Mouse (Mus musculus) layer of hippocampus, postnatal 14 days (tissue): ENCODE data around the gene Tmem102. TPM values are rescaled to one million over a fixed set of nuclear protein-coding genes. Genes with fewer than 3 reads are reported as not detected.
A peak's percentile ranks its signal among the peaks of the same experiment; 100 is the strongest.

Experiments
- DNase-seq, 2 experiments: peaks; one replicate each; pipeline ENCODE4 v3.0.0; 2021 to 2022; ENCODE audit warnings: low spot score in 2 of 2, mixed read lengths in 1 of 2
- total RNA-seq, 2 experiments: library from RNA; stranded (reverse); gene quantifications; 2 replicates each; pipeline ENCODE4 v1.2.3; 2021

Gene Tmem102
- total RNA-seq, 2 experiments from 2014 or later = not detected

DNA sequence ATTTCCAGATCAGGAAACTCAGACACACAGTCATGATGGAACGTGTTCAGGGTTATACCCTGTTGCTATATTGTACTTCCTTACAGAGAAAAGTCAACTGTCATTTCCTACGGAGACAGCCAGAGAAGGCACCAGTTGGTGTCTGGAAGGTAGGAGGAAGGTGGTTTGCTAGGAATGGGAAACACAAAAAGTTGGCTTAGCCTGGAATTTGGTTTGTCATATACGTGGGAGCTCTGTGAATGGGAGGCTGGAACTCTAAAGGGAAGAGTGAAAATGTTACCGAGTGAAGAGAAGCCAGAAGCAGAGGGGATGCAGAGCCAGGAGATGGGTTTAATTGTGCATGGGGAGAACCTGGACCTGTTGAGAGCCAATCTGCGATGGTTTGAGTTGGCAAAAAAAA lies 14.0 kb downstream of the Tmem102 start:
- no peak for DNase-seq

DNA sequence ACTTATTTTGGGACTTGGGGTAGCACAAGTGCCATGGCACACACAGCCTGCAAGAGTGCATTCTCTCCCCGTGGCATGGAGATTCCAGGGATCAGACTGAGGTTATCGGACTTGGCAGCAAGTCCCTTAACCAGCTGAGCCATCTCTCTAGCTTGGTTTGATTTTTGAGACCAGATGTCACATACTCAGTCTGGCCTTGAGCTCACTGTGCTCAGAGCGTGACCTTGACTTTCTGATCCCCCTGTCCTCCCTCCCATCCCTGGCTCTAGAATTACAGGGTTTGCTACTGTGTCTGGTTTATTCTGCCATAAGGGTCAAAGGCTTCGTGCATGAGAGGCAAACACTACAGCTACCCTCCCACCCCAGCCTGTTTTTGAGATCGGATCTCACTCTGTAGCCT lies 16.0 kb downstream of the Tmem102 start:
- DNase-seq = no peak

DNA sequence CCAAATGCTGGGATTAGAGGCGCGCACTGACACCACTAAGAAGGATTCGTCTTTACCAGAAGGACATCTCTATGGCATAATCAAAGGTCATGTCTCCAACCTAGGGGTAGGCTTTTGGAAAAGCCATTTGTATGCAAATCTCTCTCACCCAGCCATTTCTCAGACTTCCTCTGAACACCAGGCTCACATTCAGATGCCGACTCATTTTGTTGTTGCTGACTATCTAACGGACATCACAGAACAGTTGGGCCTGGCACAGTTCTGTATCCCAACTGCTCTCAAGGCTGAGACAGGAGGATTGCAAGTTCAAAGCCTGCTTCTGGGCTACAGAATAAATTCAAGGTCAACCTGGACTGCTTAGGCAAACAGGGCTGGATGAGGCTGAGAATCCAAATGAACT lies 18.1 kb downstream of the Tmem102 start:
- DNase-seq = no peak

DNA sequence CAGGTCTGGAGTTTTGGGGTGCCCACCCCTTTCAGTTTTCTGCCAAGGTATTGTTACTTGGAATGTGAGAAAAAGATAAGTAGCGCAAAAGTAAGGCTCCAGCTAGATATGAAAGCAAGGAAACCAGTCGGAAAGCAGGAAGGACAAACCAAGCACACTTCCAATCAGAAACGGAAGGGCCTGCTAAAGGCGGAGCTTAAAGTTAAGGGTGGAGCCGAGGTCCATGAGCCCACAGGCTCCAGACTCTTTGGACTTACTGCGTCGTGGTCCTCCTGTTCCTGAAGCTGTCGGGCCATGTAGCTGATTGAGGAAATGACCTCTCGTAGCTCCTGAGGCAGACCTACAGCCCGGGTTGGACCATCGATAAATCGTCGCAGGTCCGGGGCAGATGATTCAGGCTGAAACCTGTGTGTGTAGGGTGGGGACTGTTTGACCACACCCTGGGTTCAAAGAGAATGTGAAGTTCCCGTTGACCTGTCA lies 20.6 kb downstream of the Tmem102 start:
- no peak for DNase-seq

DNA sequence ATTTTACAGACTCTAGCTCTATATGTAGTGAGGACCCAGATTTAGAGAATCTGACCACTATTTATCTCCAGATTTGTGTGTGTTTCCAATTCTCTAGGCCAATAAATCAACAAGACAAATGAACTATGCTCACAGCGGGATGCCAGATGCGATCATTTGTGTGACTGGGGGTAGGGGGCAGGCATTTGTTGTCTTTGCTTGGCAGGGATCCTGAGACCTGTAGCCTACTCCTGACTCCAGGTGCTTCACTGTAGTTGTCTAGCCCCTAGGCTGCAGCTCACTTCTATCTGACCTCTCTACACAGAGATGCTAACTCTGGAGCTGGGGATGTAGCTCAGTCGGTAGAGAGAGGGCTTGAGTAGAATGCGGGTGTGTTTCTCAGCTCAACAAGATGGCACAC lies 23.6 kb downstream of the Tmem102 start:
- no peak for DNase-seq

DNA sequence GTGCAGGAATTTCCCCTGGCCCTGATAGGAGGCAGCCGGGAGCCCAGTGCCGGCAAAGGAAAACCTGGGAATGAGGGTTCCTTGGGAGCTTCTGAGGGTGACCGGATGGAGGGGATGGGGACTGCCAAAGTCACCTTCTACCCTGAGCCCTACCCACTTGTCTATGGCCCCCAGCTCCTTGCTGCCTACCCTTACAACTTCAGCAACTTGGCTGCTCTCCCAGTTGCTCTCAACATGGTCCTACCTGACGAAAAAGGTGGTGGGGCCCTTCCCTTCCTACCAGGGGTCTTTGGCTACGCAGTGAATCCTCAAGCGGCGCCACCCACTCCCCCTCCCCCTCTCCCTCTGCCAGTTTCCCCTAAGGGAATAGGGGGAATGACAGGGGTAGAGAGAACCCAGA lies 26.4 kb downstream of the Tmem102 start:
- no peak for DNase-seq

DNA sequence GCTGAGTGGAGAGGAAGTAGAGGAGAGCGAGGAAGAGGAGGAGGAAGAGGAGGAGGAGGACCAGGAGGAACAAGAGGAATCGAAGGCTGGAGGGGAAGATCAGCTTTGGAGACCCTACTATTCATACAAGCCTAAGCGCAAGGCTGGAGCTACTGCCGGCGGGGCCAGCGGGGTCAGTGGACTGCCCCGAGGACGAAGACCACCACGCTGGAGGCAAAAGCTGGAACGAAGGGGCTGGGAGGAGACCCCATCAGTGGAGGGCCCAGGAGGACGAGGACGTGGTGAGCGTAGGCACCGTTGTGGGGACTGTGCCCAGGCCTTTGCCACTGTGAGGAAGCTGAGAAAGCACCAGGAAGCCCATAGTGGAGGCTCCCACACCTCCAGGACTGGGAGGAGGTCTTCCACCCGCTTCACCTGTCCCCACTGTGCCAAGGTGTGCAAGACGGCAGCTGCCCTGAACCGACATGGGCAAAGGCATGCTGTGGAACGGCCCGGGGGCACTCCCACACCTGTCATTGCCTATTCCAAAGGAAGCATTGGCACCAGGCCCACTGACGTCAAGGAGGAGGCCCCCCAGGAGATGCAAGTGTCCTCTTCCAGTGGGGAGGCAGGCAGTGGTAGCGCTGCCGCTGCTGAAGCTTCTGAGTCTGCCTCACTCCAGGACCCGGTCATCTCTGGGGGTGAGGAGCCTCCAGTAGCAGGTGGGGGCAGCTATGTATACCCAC lies 27.0 kb downstream of the Tmem102 start:
- no peak for DNase-seq

DNA sequence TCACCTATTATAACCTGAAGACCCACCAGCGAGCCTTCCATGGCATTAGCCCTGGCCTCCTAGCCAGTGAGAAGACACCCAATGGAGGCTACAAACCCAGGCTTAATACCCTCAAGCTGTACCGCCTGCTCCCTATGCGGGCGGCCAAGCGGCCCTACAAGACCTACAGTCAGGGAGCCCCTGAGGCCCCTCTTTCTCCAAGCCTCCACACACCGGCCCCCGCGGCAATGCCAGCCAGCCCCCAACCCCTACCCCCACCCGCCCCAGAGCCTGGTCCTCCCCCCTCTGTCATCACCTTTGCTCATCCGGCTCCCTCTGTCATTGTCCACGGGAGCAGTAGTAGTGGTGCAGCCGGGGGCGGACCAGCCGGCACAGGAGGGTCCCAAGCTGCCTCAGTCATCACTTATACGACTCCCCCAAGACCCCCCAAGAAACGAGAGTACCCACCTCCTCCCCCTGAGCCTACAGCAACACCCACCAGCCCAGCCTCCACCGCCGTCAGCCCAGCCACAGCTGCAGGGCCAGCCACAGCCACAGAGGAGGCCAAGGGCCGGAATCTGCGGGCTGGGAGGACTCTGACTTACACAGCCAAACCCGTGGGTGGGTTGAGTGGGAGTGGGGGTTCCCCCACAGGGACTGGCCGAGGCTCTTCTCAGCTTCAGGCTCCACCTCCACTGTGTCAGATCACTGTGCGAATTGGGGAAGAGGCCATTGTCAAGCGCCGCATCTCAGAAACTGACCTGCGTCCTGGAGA lies 27.7 kb downstream of the Tmem102 start:
- DNase-seq = no peak

DNA sequence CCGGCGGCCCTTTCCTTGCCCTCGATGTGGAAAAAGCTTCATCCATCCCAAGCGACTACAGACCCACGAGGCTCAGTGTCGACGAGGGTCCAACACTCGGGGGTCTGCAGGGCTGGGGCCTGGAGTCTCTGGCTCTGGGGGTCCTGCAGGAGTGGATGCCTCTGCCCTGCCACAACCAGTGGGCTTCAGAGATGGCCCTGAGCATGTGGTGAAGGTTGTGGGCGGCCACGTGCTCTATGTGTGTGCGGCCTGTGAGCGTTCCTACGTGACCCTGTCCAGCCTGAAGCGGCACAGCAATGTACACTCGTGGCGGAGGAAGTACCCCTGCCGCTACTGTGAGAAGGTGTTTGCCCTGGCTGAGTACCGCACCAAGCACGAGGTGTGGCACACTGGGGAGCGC lies 28.9 kb downstream of the Tmem102 start:
- DNase-seq = no peak

DNA sequence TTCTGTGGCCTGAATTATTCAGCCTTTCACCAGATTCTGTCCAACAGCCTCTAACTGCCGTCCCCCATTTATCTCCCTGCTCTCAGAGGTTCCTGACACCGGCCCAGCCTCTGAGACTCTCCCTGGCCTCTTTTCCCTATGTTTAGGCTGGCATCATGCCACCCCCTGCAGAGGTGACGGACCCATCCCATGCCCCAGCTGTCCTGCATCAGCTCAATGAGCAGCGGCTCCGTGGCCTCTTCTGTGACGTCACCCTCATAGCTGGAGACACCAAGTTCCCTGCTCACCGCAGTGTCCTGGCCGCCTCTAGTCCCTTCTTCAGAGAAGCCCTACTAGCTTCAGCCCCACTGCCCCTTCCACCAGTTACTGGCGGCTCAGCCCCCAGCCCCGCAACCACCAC lies 29.7 kb downstream of the Tmem102 start:
- DNase-seq = no peak

DNA sequence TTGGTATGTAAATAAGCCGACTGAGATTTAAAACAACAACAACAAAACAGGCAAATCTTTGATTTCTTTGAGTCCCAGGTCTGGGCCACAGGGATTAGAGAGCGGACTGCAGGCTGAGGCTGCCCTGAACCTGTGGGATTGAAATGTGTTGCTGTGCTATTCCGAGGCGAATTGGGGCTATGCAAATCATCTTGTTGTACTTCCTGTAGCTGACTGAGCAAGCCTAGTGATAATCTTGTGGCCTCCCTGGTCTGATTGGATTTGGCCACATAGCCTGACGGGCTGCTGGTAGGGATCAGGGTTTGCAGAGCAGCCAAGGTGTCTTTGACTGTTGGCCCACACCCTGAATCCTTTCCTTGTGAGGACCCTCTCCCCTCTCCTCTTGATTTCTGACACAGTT lies 30.5 kb downstream of the Tmem102 start:
- no peak for DNase-seq

DNA sequence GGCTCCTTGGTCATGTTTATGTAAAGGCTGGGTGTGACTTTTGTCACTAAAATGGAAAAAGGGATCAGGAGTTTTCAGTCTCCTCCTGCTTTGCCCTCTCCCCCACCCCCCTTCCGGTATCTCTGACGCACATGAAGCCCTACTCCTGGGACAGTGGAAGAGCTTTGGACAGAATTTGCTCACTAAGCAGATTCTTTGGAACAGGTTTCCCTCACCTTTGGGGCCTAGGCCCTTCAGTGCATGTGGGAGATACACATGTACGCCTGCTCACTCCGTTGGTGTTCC lies 37.9 kb downstream of the Tmem102 start:
- DNase-seq = no peak

DNA sequence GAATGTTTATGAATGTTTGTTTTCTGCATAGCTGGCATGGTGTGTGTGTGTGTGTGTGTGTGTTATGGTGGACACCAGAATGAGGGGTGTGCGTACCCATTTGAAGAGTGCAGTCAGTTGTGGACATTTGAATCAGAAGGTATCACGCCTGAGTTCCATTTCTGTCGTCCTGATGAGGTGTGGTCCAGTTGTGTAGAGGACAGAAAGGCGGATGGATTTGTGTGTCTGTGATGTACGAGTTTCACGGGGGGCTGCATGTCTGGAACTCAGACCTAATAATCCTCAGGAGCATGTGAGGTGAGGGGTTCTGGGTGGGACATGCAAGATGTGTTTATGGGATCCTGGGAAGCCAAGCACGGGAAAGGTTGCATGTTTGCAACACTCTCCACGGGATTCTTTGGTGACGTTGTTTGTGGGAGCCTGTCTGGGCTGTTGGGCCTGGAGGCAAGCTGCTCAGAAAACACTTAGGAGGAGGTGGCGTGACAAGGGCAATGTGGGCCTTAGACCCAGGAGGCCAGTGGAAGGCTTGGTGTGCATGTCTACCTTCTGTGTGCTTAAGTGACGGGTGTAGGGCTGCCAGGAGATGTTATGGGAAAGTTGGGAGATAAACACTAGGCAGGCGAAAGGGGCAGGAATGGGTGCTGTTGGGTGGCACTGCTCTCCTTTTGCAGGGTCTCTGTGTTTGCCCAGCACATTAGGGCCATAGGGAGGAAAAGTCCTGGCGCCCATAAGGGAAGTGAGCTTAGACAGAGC lies 38.4 kb downstream of the Tmem102 start:
- DNase-seq = no peak

DNA sequence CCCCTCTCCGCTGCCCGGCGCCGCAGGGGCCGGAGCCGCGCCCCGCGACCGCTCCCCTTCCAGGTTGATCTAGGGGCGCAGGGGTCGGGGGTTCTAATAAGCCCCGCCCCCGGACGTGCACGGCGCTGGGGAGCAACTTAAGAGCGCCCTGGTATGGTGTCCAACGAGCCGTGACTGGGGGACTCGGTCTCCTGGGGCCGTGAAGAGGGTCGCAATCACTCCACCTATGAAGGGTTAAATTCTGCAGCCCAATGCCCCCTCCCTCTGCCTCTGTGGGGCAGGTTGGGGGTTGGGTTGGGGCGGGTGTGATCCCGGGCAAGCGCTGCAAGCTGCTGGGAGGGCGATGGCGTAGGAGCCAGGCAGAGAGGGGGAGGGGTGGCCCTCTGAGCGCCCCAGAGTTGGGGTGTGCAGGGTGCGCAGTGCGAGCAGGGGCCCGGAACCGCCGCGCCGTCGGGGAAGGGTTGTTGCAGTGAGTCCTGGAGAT lies 39.3 kb downstream of the Tmem102 start:
- DNase-seq = peak; percentile 71 to 73

DNA sequence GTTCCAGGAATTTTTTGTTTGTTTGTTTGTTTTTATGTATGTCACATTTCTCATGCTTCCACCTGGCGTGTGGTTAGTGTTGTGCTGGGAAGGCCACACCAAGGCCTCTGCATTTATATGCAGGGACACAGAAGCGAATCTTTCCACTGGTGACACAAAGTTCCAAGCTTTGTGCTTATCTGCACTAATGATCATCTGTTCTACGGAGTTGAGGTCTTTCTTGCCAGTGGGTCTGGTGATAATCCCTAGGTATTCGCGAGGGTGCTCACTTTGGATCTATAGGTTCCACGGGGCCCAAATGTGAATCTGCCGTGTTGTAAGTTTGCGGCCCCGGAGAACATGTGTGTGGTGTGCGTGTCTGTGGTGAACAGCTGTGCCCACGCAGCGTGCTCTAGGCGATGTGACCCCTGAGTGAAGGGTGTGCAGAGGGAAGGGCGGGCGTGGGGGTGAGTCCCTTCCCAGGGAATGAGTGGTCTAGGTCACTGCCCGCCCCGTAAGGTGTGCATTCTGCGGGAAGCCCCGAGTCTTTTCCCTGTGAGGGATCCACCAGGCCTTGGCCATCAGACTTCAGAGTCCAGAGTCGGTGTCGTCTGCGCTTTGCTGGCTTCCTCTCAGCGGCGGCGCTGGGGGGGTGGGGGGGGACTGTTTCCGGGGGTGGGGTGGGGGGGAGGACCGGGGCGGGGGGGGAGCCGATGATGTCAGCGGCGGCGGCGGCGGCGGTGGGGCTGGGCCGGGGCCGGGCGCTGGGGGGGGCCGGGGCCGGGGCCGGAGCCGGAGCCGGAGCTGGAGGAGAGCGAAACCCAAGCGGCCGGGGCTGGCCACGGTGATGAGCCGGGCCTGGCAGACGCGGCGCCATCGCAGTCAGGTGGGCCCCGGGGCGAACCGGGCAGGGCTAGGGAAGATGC lies 40.0 kb downstream of the Tmem102 start, which contains the start of gene Zbtb4:
TSS of gene Zbtb4 (plus strand) at position 692 of the 905 bp plus-strand sequence.
- DNase-seq = peak in 1 of 2 experiments; percentile 40

DNA sequence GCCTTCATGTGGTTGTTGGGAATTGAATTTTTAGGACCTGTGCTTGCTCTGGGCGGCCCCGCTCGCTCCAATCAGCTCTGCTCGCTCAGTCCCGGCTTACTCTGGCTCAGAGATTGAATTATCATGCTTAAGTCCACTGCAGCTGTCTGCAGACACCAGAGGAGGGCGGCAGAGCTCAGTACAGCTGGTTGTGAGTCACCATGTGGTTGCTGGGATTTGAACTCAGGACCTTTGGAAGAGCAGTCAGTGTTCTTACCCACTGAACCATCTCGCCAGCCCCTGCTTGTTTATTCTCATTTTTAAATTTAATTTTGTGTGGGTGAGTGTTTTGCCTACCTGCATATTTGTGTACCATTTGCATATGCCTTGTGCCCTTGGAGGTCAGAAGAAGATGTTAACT lies 41.9 kb downstream of the Tmem102 start:
- no peak for DNase-seq

DNA sequence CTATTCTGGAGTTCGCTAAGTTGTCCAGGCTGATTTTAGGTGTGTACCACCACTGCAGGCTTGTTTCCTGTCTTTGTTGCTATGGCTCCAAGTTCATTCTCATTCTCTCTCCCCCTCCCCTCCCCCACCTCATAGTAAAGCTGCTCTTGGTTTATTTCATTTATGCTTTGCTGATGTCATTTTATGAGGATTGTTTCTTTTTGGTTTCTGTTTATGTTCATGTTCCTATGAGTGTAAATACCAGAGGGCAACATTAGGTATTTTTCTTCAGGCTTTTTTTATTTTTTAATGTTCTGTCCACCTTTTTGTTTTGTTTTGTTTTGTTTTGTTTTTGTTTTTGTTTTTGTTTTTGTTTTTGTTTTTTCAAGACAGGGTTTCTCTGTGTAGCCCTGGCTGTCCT lies 43.6 kb downstream of the Tmem102 start, which contains the start of gene Slc35g3:
TSS of gene Slc35g3 (minus strand) at position 101 of the 400 bp plus-strand sequence.
- no peak for DNase-seq

DNA sequence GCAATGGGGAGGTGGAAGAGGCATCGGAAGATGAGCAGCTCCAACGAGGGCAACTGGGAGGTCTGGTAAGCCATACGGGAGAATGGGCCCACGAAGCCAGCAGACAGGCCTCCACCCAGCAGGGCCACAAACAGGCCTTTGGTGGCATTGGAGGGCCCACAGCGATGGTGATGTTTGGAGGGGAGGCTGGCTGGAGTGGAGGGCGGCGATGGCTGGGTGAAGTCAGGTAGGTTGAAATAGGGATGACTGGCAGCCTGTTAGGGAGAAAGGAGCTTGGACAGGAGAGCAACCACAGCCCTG lies 44.6 kb downstream of the Tmem102 start:
- no peak for DNase-seq

DNA sequence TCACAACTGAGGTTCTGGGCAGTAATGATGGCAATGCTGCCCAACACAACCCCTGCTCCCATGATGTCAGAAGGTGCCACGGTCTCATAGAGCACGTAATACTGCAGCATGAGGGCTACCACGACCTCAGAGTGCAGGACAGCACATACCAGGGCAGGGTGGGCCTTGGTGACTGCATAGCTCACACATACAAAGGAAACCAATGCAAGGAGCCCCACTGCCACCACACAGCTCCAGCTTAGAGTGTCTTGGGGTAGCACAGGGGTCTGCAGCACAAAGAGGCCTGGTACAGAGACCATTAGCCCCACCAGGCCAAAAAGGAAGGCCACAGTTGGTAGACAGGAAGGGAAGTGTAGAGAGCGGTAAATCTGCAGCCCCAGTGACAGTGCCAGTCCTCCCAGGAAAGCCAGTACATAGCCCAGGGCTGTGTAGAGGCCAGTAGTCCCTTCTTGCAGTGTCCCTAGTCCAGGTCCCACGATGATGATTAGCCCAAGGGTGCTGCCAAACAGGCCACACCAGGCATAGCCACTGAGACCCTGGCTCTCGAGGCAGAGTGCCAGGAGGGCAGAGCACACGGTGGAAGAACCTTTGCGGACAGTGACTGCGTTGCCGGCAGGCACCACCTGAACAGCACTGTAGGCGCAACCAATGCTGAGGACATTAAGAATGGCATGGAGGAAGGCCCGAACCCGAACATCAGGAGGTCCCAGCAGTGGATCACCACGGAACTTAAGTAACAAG lies 45.1 kb downstream of the Tmem102 start:
- DNase-seq = no peak
